Mouse (Mus musculus): ENCODE measurements around the gene Cyct.

Cyct gene

DNA sequence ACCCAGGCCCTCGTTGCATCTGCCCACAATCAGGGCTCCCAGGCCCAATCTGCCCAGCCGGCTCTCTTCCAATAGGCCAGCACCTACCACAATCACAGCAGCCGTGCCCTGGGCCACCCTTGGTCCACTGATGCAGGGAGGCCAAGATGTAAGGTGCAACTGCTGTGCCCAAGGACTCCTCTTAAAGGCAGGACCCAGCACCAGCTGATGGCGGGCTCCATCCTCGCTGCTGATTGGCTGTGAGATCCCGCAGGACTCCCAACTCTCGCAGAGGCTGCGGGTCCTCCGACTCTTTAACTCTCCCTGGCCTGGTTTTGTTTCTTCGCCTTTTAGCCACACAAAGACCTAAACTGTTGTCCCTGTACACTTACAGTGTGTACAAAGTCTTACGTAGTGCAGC, at the start of gene Cyct:
Gene Cyct (minus strand): TSS at position 225 of the 400 bp plus-strand sequence.
- DNase-seq, result no peak

DNA sequence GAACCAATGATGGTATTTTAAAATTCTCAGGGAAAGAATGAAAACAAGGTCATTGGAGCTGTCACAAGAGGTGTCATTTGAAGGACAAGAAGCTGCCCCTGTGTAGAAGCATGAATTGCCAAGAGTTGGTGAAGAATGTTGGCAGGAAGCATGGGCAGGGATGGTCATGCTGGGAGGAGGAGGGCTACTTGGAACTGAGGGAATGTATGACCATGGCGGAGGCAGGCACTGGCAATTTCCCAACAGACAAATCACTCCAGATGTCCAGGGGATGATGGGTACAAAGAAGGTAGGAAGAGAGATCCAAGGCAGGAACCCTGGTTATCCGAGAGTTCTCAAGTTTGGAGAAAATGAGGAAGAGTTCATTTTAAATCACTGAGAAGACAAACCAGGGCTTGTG, 49.7 kb upstream of the Cyct start:
- DNase-seq, result no peak

DNA sequence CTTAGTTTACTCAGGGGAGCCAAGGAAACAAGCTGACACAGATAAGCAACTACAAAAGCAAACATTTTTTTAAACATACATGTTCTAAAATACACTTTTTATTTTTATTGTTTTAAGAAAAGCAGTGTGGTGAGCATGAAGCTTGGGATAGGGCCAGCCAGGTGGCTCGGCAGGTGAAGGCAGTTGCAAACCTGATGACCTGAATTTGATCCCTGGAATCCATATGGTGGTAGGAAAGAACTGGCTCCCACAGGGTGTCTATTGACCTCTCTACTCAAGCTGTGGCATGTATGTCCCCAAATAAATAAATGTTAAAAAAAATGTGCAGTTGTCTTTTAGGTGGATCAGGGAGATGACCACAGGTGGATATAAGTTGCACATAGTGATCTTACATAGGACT, 49.3 kb upstream of the Cyct start:
- no peak for DNase-seq

DNA sequence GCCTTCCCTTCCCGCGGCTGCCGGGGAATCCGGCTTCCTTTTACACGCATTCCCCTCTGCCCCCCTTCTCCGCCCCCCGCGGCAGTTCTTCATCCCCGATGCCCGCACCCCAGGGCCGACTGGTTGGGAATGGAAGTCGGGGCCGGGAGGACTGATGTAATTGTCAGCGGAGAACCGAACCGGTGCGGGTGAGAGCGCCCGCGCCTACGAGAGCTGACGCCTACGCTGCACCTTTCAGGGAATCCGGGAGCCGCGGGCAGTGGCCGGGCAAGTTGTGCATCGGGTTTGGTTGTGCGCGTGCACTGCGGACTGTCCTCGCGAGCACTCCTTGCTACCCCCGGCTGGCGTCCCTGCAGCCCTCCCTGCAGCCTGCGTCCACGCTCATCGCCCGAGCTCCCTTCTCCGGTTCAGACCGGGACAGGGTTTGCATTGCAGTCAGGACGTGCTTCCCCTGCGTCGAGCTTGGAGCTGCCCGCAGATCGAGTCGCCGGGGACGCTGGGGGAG, 46.7 kb upstream of the Cyct start:
- peak; percentile 65 for DNase-seq

DNA sequence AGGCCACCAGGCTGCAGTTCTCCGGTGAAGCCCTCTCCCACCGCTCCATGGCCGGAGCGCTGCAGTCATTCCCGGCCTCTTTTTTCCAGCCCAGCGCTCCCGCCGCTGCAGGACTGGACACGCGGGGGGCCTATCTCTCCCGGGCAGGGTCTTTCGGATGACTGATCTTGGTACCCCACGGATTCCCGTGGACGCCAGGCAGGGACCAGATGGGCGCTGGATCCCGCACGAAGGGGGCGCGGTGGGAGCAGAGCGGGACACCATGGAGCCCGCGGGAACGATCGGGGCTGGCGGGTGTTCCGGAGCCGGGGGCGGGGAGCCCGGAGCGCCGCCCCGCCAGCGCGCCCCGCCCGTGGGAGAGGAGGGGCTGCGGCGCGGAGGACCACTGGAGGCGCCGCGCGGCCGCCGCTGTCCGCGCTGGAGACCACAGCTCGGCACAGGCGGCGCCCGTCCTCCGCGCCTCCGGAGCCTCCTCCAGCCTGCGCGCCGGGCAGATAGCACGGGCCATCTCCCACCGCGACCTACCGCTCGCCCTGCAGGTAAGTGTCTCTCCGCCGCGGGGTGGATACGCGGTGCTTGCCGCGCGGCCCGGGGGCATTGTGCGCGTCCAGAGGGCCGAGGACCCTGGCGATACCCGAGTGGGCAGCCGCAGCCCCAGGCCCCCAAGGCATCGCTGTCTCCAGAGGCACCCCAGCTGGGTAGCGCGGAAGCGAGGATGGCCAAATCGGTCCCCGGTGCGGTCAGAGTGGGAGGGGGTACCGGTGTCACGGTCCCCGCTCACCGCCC, 46.1 kb upstream of the Cyct start, which contains the start of gene Osbpl6:
Gene Osbpl6 (plus strand): TSS at position 358 of the 786 bp plus-strand sequence.
- DNase-seq, result peak; percentile 74

DNA sequence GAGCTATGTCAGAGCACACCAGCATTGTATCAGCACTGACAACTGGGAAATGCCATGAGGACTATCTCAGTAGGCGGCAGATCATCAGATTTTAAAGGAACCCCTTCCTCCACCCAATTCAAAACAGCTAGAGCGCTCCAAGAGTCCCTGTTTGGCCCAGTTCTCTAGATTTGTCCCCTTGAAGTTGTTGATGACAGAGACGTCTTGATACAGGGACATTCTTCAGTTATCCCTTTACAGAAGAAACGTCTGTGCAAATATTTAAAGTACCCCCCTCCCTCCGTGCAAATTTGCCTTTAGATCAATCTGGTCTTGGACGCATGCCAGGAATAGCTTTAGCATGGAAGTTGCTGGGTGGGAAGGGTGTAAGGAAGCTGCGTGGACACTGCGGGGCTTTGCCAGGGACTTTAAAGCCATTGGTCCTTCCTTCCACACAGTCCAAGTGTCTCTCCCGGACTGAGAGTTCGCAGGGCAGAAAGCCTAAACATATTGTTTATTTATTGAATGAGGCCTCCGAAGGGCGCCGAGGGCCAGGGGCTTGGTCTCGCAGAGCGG, 45.4 kb upstream of the Cyct start:
- no peak for DNase-seq

DNA sequence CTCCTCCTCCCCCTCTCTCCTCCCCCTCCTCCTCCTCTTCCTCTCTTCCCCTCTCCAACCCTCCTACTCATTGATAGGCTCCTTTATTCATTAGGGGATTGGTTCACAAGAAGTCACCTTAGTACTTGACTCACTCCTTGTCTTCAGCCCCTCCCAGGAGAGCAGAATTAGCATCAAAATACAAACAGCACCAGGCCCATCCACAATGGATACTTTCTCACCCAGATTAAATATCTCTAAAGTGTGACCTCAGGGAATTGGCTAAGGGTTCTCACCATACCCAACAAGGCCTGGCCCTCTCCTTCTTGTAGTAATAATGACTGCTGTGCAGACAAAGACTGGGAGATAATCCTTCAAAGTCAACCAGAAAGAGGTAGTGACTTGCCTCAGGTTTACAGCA, 39.9 kb upstream of the Cyct start:
- no peak for DNase-seq

DNA sequence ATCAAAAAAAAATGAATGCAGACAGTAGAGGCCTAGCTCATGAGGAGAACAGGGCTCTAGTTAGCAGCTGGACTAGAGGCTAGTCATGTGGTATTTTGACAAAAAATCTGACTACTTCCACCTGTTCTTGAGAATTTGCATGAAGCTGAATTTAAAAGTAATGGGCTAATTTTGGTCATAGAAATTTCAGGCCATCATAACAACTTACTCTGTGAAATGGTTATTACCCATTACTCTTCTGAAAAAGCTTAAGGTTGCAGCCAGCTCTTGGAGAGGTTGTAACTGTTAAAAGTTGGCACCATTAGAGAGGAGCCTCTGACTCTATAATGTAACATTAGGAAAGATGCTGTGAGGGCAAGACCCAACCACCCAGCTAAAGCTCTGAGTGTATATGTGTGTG, 26.3 kb upstream of the Cyct start:
- no peak for DNase-seq

DNA sequence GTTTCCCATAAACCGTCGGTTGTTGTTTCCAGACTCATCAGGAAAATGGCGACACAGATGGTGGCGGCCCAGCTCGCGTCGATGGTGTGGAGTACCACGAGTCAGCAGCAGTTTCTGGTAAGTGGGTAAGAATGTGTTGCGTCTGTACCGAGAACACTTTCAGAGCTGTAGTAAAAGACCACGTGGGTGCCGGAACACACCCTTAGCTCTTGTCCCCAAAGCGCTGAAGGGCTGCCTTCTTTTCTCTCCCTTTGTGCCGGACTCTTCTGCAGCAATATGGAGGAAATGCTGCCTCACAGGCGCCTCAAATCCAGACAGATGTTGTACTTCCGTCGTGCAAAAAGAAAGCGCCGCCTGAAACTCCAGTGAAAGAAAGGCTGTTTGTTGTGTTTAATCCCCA, 18.4 kb upstream of the Cyct start:
- no peak for DNase-seq

DNA sequence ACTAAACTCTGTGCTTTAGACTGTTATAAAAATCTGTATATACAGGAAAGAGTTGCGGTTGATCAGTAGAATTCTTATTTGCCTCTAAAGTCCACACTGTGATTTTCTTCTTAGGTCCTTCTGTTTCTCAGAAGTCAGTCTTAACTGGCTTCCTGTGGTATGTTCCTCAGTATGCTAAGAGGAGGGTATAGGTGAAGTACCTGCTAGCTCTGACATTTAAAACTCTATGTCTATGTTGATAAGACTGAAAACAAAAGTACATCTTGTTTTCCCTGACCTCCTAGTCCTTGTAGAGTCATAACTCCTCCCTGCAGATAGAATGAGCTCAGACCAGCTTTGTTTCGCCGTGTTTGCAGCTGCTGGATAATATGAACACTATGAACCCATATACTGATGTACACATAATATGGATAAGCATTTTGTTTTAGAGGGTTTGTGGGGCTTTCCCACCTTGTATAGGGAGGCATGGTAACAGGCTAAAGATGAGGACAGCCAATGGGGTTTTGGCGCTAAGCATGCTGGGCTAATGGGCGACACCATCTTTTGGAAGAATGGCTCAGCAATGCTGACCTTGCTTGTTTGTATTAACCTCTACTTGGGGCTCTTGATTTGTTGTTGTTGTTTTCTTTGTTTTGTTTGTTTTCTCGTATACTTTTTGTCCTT, 14.4 kb upstream of the Cyct start:
- DNase-seq, result no peak

DNA sequence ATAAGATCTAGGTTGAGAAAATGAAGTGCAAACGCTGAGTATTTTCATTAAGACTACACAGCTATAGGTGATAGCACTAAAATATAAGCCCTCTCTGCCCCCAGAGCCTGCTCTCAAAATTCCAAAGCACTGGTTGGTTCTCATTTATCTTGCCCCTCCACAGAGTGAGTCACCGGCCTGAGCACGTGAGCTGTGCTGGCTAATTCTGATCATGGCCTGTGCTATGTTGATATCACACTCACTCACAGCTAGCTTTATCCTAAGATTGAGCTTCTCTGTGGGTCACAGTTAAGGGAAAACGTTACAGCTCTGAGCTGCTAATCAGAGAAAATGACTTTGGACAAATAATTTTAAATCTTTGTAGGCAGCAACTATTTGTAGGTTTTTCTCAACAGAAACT, 12.0 kb upstream of the Cyct start:
- DNase-seq, result no peak

DNA sequence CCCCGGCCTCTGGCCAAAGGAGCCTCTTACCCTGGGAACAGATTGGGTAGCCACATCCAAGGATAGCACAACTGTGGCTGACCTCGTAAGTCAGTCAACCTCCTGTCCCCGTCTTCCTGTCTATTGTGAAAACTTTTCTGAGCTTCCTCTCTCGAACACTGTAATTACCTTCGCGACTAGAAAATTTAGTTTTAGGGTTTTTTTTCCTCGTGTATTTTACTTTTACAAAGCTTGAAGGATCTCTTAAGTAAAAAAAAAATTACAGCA, 10.3 kb upstream of the Cyct start:
- no peak for DNase-seq

DNA sequence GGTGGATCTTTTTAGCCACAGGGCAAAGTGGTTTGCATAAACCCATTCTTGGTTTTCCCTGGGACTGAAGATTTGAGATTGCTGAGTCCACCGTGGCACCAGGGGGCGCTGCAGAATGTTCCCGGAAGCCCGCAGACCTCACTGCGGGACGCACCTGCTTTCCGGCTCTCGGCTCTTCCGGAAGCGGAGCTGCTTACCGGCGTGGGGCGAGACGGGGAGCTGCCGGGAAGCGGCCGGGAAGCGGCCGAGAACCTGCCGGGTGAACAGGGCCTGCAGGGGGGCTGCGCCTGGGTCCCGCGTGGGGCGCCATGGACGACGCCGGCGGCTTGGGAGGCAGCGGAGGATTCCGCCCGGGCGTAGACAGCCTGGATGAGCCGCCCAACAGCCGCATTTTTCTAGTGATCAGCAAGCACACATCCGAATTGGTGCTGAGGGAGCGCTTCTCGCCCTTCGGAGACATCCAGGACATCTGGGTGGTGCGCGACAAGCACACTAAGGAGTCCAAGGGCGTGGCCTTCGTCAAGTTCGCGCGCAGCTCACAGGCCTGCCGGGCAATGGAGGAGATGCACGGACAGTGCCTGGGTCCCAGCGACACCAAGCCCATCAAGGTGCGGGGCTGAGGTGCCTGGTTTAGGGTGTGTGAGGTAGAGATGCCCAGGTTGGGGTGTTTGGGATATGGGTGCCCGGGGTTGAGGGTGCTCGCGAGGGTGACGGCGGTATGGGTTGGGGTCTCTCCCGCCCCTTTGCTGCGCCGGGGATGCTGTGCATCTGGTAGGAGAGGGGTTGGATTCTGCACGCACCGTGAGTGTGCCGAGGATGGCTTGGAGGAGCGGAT, 9.8 kb upstream of the Cyct start, which contains the start of gene Rbm45:
Gene Rbm45 (plus strand): TSS at position 164 of the 835 bp plus-strand sequence.
- peak; percentile 79 for DNase-seq

DNA sequence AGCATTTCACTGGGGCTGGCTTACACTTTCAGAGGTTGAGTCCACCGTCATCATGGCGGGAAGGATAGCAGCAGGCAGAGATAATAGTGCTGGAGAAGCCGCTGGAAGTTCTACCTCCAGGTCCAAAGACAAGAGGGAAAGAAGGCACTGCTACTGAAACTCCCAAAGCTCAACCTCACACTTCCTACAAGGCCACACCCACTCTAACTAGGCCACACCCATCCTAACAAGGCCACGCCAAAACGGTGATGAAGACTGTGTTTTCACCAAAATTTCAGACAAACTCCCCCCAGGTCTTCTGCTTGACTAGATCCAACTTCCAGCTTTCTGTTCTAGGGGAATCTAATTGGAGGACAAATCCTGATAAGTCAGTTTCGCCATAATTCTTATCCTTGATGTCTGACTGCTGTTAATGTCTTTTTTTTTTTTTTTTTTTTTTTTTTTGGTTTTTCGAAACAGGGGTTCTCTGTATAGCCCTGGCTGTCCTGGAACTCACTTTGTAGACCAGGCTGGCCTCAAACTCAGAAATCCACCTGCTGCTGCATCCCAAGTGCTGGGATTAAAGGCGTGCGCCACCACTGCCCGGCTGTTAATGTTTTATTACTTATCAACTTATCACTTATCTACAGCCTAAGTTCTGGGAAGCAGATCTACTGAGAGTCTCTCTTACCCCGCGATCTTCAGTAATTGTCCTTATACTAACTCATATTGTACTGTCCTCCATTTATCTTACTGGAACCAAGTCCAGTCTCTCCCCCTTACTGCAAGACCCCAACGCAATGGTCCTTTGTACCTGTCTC, 8.8 kb upstream of the Cyct start:
- DNase-seq, result no peak

DNA sequence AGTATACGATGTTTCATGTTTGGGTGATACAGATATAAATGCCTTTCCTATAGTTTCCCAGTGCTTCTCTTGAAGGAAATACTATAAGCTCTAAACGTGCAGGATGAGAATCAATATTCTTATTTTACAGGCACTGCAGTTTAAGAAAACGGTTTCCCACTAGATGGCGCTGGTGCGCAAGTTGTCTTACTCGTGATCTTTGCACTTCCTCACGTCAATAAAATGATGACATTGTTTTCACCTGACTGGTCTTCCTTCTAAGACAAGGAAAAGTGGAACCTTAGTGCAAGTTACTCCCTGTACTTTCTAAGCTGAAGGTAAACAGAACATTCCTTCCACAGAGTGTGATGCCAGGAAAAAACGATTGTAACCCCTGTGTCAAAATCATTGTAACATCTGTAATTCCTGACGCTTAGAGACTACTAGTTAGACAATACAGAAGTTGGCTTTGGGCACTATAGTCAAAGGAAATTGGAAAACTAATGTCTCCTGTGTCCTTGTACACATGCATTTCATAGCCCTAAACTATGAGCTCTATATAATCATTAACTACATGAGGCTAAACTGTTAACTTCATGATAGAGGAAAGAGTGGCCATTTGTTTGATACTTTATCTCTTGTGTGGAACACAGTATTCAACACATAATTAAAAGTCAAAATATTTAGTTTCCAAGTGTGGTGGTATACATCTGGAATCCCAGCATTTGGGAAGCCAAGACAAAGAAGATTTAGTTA, 7.1 kb upstream of the Cyct start:
- DNase-seq, result peak; percentile 65

DNA sequence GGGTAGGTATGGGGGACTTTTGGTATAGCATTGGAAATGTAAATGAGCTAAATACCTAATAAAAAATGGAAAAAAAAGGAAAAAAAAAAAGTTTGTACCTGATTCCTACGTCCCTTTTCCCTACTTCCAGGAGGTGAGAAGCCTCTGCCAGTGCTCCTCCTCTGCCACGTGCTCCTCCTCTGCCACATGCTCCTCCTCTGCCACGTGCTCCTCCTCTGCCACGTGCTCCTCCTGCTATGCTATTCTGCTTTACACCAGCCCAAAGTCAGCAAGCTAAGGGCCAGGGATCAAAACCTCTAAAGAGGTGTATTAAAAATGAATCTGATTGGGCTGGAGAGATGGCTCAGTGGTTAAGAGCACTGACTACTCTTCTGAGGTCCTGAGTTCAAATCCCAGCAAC, 5.6 kb upstream of the Cyct start:
- DNase-seq, result no peak

DNA sequence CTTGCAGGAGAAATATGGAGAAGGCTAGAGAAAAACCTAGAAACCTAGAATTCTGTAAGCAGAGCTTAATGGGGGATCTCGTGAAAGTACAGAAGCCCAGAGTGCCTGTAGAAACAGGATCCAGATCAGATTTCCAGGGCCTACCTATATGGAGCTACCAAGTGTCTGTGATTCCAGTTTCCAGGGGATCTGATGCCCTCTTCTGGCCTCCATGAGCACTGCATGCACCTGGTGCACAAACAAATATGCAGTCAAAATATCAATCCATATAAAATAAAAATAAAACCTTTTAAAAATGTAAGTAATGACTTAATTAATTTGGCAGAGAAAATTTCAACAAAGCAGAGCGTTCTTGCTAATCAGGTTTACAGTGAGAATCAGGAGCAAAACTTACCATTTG, 1.9 kb upstream of the Cyct start:
- no peak for DNase-seq

DNA sequence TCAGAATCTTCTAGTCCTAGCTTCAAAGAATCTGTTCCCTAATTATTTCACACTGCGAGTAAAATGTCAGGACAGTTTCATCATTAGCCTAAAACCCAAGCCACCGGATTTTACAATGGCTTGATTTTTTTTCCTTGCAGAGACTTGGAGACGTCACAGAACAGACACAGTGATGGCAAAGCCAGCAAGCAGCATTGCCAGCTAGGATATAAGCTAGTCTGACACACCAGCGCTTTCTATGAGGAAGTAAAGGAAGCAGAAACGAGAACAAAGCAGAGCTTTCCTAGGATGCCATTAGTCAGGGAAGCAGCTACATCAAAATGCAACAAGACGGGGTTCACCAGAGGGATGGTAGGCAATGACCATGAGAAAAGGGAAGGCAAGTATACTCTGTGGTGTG, 12.4 kb downstream of the Cyct start:
- DNase-seq, result no peak

DNA sequence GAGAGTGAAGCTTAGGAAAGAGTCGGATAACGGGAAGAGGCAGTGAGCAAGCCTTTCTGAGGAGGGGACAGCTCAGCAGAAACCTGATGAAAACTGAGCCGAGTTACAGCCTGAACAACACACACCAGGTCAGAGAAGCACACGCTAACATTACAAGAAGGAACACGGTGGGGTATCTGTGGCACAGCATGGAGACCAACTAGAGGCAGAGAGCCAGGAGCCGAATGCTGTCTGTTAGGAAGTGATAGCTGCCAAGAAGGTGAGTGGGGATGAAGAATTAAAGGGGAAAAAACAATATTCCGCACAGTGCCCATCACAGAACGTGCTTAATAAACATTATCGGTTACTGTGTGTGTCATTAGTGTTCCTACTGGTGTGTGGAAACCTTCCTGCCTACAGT, 18.1 kb downstream of the Cyct start:
- DNase-seq, result no peak

DNA sequence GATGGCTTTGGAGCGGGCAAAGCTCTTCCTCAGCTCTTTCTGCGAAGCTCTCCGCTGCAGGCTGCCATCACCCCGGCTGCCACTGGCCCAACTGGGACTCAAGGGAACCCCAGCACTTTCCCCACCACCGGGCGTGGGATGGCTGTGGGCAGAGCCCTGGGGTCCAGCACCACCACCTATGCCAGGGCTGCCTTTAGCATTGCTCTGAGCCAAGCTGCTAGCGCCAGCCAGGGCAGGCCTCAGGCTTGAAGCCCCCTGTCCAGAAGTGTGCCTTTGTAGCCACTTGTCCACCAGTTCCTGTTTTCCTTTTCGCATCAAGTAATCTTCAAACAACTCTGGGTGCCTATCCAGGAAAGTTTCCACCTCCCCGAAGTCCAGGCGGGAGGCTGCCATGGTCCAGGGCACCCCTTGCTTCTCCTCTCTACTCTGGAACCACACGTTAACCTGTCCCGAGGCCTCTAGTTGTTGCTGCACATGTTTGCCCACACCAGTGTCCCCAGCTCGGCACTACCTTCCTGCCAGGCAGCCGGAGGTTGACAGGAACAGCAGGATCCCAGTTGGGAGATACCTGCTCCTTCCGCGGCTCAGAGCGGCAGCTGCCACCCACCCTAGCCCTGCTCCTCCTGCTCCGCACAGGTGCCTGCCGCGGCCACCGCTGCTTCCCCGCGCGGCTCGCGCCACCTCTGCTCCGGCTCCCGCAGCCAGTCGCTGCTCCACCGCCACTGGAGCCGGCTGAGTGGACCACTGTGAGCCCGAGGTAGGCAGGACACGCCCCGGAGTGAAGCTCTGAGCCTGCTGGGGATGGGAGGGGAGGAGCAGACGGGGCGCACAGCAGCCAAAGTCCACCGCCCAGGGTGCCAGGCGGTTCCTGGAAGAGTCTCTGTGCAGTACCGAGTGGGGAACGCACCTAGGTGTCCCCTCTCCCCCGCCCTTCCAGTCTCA, 21.8 kb downstream of the Cyct start, which contains the start of gene Pde11a:
Gene Pde11a (minus strand): TSS at position 560 of the 942 bp plus-strand sequence.
- peak; percentile 83 for DNase-seq

Data from kidney, adult 11 months (tissue).